Mouse (Mus musculus) heart, postnatal 0 days (tissue): Measurements from ENCODE around the gene Sinhcaf. TPM values are rescaled to one million over a fixed set of nuclear protein-coding genes. Genes with fewer than 3 reads are reported as not detected.
A peak's percentile ranks its signal among the peaks of the same experiment; 100 is the strongest.
"Not testable (repeated sequence)": the region's sequence is repeated elsewhere in the genome, so short reads cannot be mapped to it uniquely, and the experiment has no call there.

ENCODE experiments used
- ATAC-seq: fragments of 200-750 bp; cut with Nextera tagmentation; 2 replicates; pipeline ENCODE4 v1.8.0; 2017; ENCODE audit warnings: low read depth, moderate number of reproducible peaks, moderate library complexity; ENCODE audit not compliant: insufficient read depth
- DNase-seq: peaks from one replicate; pipeline ENCODE4 v3.0.0-alpha.2; 2016; ENCODE audit warnings: low spot score
- H3K27ac ChIP-seq: fragments of 300-500 bp; sonication (generic); 2 replicates; pipeline ENCODE4 v1.5.1; 2014; ENCODE audit warnings: low read depth, mild to moderate bottlenecking
- H3K27me3 ChIP-seq: fragments of 300-500 bp; sonication (generic); 2 replicates; pipeline ENCODE4 v1.6.1; 2014; ENCODE audit warnings: low read length, mixed read lengths; ENCODE audit not compliant: control insufficient read depth, insufficient read depth
- H3K36me3 ChIP-seq: fragments of 300-500 bp; sonication (generic); replicated peaks from 2 replicates; pipeline ENCODE4 v1.6.1; 2014; ENCODE audit warnings: low read length, mixed read lengths; ENCODE audit not compliant: control insufficient read depth, insufficient read depth
- H3K4me1 ChIP-seq: fragments of 300-500 bp; sonication (generic); 2 replicates; pipeline ENCODE4 v1.6.1; 2014; ENCODE audit warnings: antibody characterized with exemption; ENCODE audit not compliant: control insufficient read depth, insufficient read depth
- H3K4me2 ChIP-seq: fragments of 300-500 bp; sonication (generic); 2 replicates; pipeline ENCODE4 v1.6.1; 2014; ENCODE audit warnings: low read depth, mild to moderate bottlenecking, low read length, moderate library complexity
- H3K4me3 ChIP-seq: fragments of 300-500 bp; sonication (generic); 2 replicates; pipeline ENCODE4 v1.5.1; 2014; ENCODE audit warnings: low read depth, low read length
- H3K9ac ChIP-seq: fragments of 300-500 bp; sonication (generic); replicated peaks from 2 replicates; pipeline ENCODE4 v1.6.1; 2014; ENCODE audit warnings: low read depth, low read length, mixed read lengths
- H3K9me3 ChIP-seq: fragments of 300-500 bp; sonication (generic); replicated peaks from 2 replicates; pipeline ENCODE4 v1.6.1; 2016; ENCODE audit warnings: low read length; ENCODE audit not compliant: control insufficient read depth
- CTCF ChIP-seq: IDR thresholded peaks from 2 replicates; pipeline ENCODE4 v1.5.1; 2016; ENCODE audit warnings: antibody characterized with exemption, control low read depth, low read depth
- EP300 ChIP-seq: IDR thresholded peaks from 2 replicates; pipeline ENCODE4 v1.6.1; 2016; ENCODE audit warnings: antibody characterized with exemption, low read depth
- WGBS: fragments of 180-500 bp; shearing (Covaris S2); extraction: QIAGEN DNeasy Blood & Tissue Kit; methylation state at CpG from one replicate; pipeline ENCODE4 v1.1.7; 2014; 5-methylcytosine and 5-hydroxymethylcytosine counted together
- polyA plus RNA-seq: library from polyadenylated mRNA; unstranded; fragments of >200 nt; fragmentation: Nextera tagmentation; extraction: Ambion mirVana; gene quantifications from 2 replicates; pipeline ENCODE4 v1.2.1, GENCODE M21; 2015
- total RNA-seq: library from RNA; depleted of rRNA; stranded (reverse); fragments of >200 nt; gene quantifications from 2 replicates; pipeline ENCODE4 v1.2.3, GENCODE M21; 2014; ENCODE audit warnings: low replicate concordance

Sinhcaf gene
- total and polyA plus RNA-seq, 2 experiments from 2014 or later = 9.4 to 20.5 TPM

DNA sequence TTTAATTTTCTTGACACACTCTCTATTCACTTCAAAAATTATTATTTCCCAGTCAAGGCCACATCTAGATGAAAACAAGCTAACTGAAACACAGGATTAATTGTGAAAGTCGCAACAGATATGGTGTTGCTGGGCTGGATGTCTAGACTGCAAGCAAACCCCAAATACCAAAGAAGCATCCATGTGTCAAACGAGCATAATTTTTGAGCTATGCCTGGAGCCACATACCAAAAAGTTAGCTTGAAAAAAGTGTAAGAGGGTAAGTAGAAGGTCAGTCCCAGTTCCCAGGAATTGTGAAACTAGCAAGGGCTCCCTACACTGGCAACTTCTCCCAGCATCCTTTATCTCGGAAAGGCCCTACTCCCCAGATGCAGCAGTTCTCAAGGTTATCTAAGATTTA, 2.6 kb downstream of the Sinhcaf start:
- Histone ChIP-seq H3K27ac (no peak overlapping the region), H3K4me3 (peak overlapping the region; percentile 90), H3K27me3 (no peaks in the 10 kb centered on the region), H3K9me3 (no peaks in the 10 kb centered on the region), H3K36me3 (no peaks in the 10 kb centered on the region), H3K4me2 (peak overlapping the region; percentile 99; the same call in 1 of the 2 replicates), H3K9ac (peak overlapping the region; percentile 92; the same call in 1 of the 2 replicates), H3K4me1 (peaks cover 6% of the 10 kb centered on the region; the same call in 1 of the 2 replicates)
- ATAC-seq = no peak
- whole genome bisulfite sequencing = 39% methylated on average over 3 of the region's 3 CpGs
- DNase-seq = no peak
- no peak for TF ChIP-seq CTCF
- no peak for TF ChIP-seq EP300

DNA sequence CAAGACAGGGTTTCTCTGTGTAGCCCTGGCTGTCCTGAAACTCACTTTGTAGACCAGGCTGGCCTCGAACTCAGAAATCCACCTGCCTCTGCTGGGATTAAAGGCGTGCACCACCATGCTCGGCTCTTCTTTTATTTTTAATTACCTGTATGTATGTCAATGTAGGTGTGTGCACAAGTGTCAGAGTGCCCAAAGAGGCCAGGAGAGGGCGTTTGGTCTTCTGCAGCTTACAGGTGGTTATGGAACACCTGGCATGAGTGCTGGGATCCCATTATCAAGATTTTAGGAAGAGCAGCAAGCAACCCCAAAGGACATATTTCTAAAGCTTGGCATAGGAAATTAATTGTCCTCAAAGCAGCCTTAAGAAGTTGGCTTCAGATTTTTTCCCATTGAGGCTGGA, 3.9 kb downstream of the Sinhcaf start:
- no peak overlapping the region for H3K4me2 ChIP-seq
- TF ChIP-seq EP300 (no peak), CTCF (no peak)
- no peaks in the 10 kb centered on the region for H3K9me3 ChIP-seq
- H3K4me1 ChIP-seq = peaks cover 6% of the 10 kb centered on the region; the same call in 1 of the 2 replicates
- no peaks in the 10 kb centered on the region for H3K27me3 ChIP-seq
- ATAC-seq = no peak
- no peak overlapping the region for H3K4me3 ChIP-seq
- no peaks in the 10 kb centered on the region for H3K36me3 ChIP-seq
- DNase-seq = no peak
- H3K9ac ChIP-seq = no peak overlapping the region
- no peak overlapping the region for H3K27ac ChIP-seq
- WGBS = 90% methylated on average over 4 of the region's 4 CpGs

DNA sequence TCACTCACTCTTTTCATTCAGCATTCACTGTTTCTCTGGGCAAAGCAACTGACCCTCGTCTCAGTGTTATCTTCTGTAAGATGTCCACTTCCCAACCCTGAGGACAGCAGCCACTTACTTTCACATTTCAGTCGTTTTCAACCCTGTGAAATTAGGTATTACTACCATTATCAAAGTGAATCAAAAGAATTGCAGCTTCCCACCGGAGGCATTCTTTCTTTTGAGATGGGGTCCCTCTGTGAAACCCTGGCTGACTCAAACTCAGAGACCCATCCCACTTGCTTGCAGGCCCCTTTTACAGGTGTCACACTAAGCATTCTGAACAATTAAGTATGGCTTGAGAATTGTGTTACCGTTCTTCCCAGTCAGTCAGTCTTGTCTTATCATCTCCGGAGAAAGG, 4.4 kb downstream of the Sinhcaf start:
- ATAC-seq (no peak), DNase-seq (no peak)
- H3K27me3 ChIP-seq = no peaks in the 10 kb centered on the region
- H3K9ac ChIP-seq = no peak overlapping the region
- TF ChIP-seq CTCF = no peak
- no peak for TF ChIP-seq EP300
- no peaks in the 10 kb centered on the region for H3K36me3 ChIP-seq
- H3K27ac ChIP-seq = no peak overlapping the region
- no peak overlapping the region for H3K4me2 ChIP-seq
- WGBS = 72% methylated on average over 5 of the region's 5 CpGs
- no peak overlapping the region for H3K4me3 ChIP-seq
- H3K4me1 ChIP-seq = peaks cover 6% of the 10 kb centered on the region; the same call in 1 of the 2 replicates
- no peaks in the 10 kb centered on the region for H3K9me3 ChIP-seq

DNA sequence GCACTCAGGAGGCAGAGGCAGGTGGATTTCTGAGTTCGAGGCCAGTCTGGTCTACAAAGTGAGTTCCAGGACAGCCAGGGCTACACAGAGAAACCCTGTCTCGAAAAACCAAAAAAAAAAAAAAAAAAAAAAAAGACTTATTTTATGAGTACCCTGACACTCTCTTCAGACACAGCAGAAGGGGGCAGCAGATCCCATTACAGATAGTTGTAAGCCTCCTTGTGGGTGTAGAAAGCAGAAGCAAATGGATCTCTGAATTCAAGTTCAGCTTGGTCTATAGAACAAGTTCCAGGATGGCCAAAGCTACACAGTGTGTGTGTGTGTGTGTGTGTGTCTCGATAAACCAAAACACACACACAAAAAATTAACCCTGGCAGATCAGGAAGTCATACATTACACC, 5.9 kb downstream of the Sinhcaf start:
- TF ChIP-seq CTCF = peak; percentile 4; the same call in 1 of the 2 replicates
- WGBS = 87% methylated on average over 2 of the region's 3 CpGs
- not testable (repeated sequence) for ATAC-seq

DNA sequence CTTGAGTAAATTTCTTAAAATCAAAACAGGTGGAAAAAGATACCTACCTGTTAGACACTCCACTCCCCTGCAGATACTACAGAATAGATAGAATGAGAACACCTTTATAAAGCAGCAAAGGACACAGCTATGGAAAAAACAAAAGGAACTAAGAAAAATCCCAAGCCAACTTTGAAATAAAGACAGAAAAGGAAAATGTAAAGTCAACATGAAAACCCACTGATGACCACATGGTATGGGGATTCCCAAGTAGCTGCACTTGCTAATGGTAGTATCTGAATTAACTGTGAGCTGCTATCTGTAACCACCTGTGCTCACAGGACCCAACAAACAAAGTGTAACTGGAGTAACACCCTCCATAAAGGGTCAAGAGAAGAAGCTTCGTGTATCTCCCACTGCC, 8.6 kb downstream of the Sinhcaf start:
- WGBS = 50% methylated on average over 1 of the region's 1 CpGs
- Histone ChIP-seq H3K4me3 (no peak overlapping the region), H3K4me1 (0 out of 2 replicates have a peak, but pooled peaks cover 6% of the 10 kb centered on the region), H3K27me3 (no peaks in the 10 kb centered on the region), H3K27ac (no peak overlapping the region), H3K4me2 (no peak overlapping the region), H3K9ac (no peak overlapping the region), H3K36me3 (no peaks in the 10 kb centered on the region), H3K9me3 (no peaks in the 10 kb centered on the region)
- ATAC-seq = no peak
- no peak for DNase-seq
- TF ChIP-seq EP300 (no peak), CTCF (no peak)

More for the DNA sequence above, 5.9 kb downstream of the Sinhcaf start:
- H3K27ac ChIP-seq, H3K36me3 ChIP-seq, DNase-seq, H3K27me3 ChIP-seq, H3K9me3 ChIP-seq, H3K4me3 ChIP-seq, H3K4me2 ChIP-seq, H3K4me1 ChIP-seq, H3K9ac ChIP-seq: not testable (repeated sequence)

DNA sequence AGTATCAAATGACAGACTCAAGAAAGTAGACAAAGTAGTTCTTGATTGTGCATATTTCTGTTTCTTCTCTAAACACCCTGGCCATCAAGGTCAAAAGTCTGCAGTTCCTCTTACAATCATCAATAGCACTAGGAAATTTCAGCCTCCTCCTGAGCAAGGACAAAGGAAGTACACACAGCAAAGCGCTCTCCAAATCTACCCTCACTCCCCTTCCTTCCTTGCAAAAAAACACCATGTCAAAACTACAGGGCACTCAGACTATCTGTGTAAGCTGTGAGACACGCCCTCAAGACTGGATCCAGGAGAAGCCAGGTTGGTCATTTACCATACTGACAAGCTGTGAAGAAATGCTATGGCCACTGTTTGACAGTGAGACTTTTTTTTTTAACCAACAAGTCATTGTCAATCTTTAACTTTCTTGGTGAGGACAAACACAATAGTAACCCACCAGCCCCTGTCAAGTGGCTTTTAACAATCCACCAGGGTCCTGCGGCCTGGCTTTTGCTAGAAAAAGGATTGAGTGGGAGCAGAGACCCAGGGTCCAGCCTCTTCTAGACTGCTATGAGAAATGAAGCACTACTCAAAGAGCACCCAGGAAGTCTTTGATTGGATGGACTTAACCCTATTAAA, 11.2 kb downstream of the Sinhcaf start:
- H3K9me3 ChIP-seq = no peaks in the 10 kb centered on the region
- DNase-seq (no peak), ATAC-seq (no peak)
- H3K27ac ChIP-seq = no peak overlapping the region
- no peak overlapping the region for H3K9ac ChIP-seq
- H3K27me3 ChIP-seq = no peaks in the 10 kb centered on the region
- H3K4me3 ChIP-seq = no peak overlapping the region
- peaks cover 22% of the 10 kb centered on the region for H3K36me3 ChIP-seq
- WGBS = 49% methylated on average over 3 of the region's 3 CpGs
- 0 out of 2 replicates have a peak, but pooled peaks cover 6% of the 10 kb centered on the region for H3K4me1 ChIP-seq
- H3K4me2 ChIP-seq = no peak overlapping the region
- TF ChIP-seq EP300 = no peak
- TF ChIP-seq CTCF = no peak
